Mouse (Mus musculus) spleen, adult 12 weeks (tissue): ENCODE data around the gene Nt5dc2.

ENCODE experiments used
- DNase-seq: peaks from one replicate; pipeline ENCODE4 v3.0.0; 2022; ENCODE audit warnings: low spot score

Gene Nt5dc2

DNA sequence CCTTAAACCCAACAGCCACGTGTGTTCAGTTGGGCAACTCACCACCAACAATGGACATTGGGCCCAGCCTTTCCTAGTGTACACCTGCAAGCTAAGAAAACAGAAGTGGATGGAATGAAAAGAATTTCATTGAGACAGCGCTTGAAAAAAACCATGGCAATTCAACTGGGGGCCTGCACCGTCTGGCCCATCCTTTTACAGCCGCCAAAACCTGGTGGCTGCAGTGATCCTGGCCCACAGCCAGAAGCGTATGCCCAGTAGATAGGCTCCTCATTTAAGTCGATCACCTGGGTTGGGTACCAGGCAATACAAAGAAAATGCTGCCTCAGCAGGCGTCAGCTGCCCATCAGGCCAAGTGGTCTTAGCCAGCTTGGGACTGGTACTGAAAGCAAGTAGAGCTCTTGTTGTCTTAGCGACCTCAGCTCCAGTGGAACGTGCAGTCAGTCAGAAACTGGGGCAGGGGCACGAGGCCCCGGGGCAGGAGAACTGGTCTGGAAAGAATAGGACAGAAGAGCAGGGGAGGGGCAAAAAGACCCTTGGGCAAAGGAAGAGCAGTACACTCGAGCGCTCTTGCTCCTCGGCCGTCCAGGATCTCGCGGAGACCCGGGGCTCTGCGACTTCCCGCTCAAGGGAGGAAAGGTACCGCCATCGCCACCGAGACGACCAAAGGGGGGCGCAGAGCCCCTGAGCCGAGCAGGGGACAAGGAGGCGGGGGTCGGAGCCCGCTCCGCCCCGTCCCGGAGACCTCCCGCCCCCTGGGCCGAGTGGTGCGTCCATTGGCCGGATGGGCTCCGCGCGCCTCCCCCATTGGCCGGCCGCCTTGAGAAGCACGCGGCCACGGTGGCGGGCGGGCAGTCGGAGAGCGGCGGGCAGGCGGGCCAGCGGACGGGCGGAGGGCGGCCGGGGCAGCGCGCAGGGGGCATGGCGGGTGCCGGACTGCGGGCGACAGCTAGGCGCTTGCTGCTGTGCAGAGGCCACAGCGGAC, at the start of gene Nt5dc2:
Nt5dc2 (plus strand) TSS at position 818 of the 985 bp plus-strand sequence.
- peak; percentile 74 for DNase-seq

DNA sequence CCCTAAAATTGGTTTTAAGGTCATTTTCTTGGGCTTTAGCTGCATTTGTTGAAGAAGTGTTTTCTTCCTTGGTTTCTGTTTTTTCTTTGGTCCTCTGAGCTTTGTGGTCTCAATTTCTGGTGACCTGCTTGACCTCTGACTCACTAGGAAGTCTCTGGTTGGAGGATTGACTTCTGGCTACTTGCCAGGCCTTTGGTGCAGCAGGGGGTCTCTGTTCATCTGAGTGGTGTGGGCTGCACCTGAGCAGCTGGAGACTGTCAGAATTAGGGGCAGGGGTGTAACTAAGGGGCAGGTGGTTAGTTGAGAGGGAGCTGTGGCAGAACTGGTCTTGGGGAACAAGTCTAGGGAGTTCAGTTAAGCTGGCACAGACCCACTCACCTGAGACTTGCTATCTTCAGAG, 49.7 kb upstream of the Nt5dc2 start:
- no peak for DNase-seq

DNA sequence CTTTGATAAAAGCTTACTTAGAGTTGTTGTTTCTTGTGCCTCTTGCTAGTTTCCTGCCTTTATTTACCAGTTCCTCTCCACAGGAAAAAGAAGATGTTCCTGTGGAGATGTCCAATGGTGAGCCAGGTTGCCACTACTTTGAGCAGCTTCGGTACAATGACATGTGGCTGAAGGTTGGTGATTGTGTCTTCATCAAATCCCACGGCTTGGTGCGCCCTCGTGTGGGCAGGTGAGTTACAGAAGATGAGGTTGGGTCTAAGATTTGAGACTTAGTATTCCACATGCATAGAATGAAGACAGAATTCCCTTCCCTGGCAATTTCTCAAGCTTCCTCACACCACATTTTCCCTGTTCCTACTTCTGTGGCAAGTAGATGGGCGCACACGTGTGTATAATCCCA, 43.4 kb upstream of the Nt5dc2 start:
- DNase-seq: no peak

DNA sequence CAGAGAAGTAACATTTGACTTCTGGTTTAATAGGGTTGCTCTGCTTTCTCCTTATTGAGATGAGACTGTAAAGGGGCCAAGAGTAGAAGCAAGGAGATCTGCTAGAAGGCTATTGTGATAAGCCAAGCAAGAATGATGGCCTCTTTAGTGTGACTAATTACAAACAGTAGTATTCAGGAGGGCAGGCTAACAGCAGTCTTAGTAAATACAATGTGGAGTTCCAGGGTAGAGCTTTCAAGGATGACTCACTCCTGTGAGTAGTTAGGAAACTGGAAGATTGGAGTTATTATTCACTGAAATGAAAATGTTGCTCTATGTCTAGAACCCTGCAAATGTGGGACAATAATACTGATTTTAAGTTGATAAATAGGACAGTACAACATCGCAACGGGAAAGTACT, 42.3 kb upstream of the Nt5dc2 start:
- no peak for DNase-seq

DNA sequence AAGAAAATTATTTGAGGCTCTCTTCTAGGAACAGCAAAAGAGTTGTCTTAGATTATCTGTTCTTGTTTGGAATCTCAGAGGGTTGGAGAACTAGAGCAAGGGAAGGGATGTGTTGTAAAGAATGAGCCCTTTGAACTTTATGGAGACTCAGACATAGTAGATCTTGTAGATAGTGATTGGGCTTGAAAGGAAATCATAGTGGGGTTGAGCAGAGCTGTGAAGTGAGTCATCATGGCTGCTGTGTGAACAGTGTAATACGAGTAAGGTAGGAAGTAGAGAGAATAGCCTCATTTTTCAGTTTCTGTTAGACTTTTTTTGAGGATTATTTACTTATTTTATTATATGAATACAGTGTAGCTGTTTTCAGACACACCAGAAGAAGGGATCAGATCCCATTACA, 40.9 kb upstream of the Nt5dc2 start:
- no peak for DNase-seq

DNA sequence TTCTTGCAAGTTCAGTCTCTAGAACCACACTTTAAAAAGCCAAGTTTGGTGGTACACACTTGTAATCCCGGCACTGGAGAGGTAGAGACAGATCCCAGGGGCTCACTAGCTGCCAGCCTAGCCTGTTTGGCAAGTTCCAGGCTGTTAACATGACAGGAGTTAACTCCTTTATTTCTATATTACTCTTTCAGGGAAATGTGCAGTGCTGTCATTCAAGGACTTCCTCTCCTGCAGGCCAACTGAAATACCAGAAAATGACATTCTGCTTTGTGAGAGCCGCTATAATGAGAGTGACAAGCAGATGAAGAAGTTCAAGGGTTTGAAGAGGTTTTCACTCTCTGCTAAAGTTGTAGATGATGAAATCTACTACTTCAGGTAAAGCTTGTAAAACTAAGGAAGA, 25.7 kb upstream of the Nt5dc2 start:
- no peak for DNase-seq

DNA sequence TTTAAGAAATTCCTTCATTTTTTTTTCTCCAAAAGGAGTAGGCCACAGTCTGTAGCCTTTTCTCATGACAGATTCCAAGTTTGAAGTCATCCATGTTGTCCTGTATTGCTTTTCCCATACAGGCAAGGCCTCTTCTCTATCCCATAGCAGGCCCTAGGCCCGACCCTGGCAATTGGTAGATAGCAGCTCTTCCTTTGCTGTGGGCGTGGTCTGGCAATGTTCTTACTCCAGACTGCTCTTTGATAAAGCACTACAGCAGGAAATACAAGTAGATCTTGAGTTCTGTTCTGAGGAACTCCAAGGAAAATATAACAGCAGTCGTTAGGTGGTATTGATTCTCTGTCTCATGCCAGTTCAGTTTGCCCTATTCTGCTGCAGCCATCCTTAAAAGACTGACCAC, 20.2 kb upstream of the Nt5dc2 start:
- no peak for DNase-seq

DNA sequence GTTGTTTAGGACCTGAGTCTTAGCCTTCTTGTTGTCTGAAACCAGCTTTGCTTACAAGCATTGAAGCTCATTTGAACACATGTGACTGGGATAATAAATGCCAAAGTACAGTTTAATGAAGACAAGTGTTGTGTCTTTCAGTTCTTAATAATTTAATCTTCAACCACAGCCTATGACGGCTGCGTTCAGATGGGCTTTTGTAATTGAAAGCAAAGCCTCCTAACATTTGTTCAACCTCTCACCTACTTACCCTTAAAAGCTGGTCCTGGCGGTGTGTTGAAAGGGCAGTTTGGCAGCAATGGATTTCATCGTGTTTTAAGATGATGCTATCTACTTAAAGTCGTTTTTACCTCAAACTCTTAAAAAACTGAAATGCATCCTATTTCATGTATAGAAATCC, 18.7 kb upstream of the Nt5dc2 start:
- DNase-seq: no peak

DNA sequence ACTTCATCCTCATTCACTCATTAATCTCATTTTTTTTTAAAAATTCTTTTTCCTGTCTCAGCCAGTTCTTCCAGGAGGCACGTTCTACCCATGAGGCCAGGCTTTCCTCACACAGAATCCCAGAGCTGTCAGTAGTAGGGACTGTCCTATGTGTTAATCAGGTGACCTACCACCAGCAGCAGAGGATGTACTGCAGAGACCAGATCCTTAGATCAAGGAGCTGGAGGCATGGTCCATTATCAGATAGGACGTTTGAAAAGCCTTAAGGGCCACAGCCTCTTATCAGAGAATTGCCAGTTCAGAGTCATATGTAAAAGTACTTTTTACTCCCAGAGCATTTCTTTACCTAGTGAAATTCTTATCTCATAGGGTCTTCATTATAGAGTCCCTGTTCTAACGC, 16.8 kb upstream of the Nt5dc2 start:
- DNase-seq: no peak

DNA sequence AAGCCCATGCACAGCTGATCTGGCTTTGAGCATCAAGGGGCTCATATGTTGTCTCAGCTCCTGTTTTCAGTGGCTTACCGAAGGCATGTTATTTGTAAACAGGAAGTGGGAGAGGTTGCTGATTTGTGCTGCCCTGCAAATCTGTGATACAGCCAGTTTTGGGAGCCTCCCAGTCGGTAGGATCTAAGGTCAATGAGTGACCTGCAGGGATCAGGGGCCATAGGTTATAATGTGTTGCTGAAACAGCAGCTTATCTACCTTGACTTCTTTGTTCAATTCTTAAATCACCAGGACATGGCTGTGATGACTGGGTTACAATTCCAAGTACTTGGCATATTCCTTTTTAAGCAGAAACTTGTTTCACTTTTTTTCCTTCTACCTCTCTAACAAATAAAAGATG, 15.3 kb upstream of the Nt5dc2 start:
- no peak for DNase-seq

DNA sequence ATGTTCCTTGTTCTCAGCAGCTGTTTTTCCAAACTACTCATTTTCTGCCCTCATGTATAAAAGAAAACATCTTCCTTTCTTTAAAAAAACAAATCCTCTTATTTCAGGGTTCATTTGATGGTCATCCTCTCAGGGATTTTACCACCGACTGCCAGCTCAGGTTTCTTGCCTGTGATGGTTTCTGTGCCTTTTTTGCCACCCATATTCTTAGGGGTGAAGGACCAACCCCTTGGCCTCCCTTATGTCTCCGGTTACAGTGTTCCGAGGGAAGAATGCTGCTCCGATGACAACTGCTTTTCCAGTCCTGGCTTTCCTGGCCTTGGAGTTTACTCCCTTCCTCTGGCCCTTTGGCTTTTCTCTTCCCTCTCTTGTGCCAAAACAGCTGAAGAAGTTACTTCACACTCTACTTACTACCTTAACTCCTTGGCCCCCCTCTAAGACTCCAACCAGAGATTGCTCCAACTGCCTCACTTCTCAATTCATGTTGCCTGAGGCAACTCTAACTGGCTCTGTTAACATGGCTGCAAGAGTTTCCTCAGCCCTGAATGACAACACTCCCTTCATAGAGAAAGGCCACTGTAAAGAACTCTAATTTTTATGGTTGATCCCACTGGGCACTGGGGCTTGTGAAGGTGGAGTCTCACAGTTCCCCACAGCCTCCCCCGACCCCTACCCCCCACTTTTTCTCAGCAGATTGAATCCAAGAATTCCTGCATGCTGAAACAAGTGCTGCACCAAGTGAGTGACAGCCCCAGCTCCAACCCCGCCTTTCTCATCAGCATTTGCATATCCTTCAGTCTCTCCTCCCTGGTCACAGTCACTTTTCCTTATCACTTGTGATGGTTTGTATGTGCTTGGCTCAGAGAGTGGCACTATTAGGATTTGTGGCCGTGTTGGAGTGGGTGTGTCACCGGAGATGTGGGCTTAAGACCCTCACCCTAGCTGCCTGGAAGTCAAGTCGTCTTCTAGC, 5.5 kb upstream of the Nt5dc2 start:
- DNase-seq: no peak

DNA sequence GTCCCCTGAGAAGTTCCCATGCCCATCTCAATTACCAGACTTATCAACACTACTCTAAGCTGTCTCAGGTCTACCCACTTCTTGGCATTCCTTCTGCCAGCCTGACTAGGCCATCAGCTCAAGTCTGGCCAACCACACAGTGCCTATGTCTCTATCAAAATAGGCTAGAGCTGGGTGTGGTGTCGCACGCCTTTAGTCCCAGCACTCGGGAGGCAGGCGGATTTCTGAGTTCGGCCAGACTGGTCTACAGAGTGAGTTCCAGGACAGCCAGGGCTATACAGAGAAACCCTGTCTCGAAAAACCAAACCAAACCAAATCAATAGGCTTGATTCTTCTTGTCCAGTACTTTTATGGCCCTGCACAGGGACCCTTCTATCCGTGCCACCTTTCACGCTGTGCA, 4.0 kb upstream of the Nt5dc2 start:
- no peak for DNase-seq

DNA sequence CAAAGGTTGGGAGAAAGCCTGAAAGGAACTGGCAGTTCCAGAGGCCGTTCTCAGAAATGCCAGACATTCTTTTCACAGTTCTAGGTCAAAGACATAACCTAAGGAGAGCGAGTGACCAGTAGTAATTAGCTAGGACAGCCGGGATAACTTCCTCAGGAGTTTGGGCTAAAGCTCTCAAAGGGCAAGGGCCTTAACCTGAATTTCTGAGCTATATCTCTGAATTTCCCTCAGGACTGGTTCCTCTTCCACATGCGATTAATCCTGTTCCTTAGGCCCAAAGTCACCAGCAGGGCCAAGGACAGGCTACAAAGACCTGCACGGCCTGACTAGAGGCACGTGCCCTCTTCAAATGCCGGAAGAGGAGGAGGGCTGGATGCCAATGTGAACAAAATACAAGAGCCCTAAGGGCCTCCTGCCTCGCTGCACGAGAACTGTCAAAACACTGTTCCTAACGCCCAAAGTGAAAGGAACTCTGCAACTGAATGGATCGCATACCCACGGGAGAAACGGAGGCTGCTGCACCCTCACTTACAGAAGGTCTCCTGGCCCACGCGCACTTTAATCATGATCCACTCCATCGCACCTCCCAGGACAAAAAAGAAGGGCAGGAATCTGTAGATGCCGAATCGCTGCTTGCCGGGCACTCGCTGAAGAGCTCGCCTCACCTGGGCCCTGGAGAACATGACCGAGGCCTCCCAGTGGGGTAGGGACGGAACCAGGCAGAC, 2.6 kb upstream of the Nt5dc2 start:
- DNase-seq: no peak

DNA sequence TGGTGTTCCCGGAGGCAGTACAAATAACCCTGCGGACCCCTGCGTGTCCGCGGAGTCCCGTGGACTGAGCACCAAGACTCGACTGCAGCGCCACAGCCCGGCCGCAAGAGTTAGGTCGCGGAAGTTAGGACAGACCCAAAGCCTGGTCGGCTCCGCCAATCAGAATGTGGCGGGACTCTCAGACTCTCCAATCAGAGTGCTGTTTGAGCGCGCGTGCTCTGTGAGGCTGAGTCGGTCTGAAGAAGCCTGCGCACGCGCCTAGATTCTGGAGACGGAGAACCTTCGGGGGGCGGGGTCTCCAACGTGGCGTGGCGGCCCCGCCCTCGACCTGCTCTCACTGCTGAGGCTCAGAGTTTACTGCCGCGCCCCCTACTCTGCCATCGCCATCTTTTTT, 2.0 kb upstream of the Nt5dc2 start, which contains the start of gene Smim4:
Smim4 (minus strand) TSS at position 131 of the 394 bp plus-strand sequence.
- DNase-seq: peak; percentile 93

DNA sequence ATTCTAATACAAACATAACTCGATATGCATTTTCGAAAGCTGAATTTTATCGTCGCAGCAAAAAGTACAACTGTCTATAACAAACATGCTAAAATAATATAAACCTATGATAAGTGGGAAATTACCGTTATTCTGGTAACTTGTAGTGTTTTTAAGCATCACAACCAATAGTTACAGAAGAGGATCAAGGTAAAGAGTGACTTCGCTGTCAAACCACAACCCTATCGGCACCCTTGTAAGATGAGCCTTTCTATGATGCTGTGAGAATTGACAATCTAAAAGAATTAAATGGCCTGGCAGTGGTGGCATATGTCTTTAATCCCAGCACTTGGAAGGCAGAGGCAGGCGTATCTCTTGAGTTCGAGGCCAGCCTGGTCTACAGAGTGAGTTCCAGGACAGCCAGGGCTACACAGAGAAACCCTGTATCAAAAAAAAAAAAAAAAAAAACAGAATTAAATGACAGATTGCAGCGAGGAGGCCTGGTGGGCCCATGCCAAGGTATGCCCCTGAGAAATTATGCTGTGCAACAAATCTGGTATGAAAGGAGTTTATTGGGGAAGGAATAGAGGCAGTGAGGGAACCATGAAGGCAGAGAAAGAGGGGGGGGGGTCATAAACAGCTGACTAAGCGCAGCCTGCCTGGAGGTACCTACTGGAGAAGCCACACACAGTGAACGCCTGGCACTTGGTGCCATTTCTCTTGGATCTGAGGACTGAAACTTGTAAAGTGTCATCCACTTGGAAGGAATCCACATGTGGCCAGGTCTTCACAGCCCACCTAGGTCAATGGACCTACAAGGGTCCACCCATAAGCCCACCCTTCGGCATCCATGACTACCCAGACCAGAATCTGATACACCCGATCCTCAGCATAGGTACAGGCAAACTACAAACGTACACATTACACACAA, 1.3 kb upstream of the Nt5dc2 start:
- no peak for DNase-seq

DNA sequence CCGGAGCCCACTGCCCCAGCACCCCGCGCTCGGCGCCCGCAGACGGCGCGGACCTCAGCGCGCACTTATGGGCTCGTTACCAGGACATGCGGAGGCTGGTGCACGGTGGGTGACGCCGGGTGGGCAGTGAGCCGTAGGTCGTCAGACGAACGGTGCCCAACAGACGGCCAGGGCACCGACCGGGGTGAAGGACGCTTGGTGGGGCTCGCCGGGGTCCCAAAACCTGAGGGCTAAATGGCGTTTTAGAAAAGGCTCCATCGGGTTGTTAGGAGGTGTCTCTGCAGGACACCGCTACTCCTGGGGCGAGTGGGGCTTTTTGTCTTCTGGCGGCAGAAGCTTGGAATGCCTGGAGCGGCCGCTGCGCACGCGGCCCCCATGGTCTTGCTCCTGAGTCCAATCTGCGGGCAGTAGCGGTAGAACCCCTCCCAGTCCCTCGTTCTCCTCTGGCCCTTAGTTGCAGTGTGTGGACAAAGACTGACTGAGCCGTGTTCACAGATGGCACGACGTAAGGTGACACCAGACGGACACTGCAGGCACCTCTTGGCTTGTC, 494 bp downstream of the Nt5dc2 start:
- DNase-seq: no peak

DNA sequence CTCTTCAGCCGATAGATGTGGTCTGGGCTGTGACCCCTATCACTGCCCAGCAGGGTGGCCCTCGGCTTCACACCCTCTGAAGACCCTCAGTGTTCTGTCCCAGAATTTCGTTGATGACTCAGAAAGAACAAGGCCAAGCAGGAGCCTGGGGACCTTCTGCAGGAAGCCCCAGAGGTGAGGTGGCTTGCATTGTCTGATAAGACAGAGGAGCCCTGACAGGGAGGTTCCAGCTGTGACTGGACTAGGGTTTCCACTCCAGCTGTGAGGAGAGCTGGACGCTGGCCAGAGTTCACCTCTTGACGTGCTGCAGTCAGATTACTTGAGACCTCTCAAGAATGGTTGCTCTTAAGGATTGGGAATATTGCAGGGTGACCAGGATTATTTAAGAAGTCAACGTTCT, 1.2 kb downstream of the Nt5dc2 start:
- DNase-seq: peak; percentile 23

DNA sequence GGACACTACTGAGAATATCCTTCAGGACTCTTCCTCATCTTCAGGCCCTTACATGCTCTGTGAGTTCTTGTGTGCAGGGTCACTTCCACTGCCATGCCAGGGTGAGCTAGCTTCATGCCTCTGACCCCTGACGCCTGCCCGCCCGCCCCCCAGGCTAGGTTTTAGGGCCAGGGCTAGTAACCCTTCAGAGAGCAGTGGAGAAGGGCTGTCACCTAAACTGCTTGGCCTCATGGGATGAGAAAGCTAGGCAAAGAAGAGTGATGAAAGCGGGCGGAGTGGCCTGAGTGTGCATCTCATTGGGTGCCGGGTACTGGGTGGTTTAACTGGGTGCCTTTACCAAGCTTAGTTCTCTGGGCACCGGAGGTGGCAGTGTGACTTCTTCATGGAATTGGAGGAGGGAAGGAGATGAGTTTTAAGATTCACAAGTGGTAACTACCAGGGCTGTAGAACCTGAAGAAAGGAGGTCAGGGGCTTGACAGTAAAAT, 1.7 kb downstream of the Nt5dc2 start:
- DNase-seq: no peak

DNA sequence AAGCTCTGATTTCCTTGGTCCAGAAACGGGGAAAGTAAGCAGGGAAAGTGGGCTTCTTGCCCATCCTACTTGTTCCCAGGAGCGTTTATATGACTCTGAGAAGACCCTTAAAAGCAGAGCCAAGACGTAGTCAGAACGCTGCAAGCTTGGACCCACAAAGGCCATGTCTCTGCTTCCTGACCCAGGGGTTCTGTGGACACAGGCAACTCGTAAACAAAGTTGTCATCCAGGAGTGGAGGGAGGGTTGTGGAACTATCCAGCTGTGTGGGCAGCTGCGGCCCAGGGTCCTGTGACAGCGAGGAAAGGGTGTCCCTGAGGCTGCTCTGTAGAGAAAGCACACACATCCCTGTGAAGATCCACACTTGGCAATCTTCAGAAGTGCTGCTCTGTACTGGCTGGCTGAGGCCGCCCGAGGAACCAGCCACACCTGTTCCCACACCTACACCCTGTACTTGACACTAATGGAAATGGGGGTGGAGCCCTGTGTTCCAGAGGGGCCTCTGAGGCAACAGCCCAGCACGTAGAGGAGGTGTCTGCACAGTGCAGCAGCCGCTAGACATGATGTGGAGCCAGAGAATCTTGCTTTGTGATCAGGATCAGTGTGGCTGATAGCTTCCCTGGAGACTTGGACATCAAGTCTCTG, 2.3 kb downstream of the Nt5dc2 start:
- DNase-seq: no peak
